Mouse (Mus musculus) R1 (cell line): Measurements from ENCODE around the gene Msi2.
A peak's percentile ranks its signal among the peaks of the same experiment; 100 is the strongest.

Experiments used
- DNase-seq: peaks from one replicate; pipeline ENCODE4 v3.0.0-alpha.2; 2018; ENCODE audit warnings: low read depth, low spot score

Gene Msi2

DNA sequence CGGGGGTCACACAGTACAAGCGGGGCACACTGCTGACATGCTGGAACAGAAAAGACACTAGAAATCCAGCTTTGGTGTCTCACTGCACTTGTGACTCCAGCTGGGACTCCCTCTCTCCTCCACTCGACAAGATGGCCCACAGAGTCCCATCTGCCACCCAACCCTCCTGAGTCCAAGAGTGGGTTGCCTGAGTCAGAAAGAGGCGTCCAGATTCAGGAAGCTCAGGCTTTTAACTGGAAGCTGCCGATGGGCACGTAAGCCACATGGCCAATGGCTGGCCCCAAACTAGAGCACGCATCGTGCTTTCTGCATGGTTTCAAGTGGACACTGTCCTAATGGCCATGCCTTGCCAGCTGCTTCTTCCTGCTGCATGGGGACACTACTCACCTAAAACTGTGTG is 126.2 kb downstream of the Msi2 start:
- no peak for DNase-seq

DNA sequence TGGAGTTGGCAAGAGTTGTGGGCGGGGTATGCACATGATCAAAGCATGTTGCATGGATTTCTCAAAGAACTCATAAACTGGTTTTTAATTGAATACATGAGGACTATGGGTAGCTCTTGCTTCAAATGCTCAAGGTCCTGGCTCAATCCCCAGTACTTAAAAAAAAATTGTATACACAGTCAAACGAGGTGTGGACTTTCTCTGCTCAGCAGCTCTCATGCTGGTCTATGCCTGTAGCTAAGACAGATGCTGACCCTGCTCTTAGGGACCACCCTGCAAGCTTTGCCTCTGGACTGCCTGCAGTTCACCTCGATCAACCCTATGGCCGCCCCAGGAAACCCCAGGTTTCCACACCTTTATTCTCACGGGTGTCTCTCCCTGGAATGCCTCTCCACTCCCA is 127.7 kb downstream of the Msi2 start:
- peak; percentile 46 for DNase-seq

DNA sequence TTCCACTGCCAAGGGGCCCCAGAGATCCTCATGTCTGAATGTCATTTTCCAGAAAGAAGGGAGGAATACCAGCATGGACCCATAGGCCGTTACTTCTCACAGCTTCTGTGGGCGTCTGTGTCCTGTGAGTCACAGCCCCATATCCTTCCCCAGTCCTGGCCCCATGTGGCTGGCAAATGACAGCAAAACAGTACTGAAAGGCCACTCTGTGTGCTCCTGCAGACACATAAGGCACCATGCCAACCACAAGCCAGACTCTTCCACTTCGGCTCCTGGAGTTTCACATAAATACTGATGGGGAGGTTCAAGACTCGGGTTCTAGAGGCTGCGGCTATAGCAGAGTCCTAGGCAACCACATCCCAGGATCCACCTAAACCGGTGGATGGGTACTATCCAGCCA is 128.7 kb downstream of the Msi2 start:
- DNase-seq = no peak

DNA sequence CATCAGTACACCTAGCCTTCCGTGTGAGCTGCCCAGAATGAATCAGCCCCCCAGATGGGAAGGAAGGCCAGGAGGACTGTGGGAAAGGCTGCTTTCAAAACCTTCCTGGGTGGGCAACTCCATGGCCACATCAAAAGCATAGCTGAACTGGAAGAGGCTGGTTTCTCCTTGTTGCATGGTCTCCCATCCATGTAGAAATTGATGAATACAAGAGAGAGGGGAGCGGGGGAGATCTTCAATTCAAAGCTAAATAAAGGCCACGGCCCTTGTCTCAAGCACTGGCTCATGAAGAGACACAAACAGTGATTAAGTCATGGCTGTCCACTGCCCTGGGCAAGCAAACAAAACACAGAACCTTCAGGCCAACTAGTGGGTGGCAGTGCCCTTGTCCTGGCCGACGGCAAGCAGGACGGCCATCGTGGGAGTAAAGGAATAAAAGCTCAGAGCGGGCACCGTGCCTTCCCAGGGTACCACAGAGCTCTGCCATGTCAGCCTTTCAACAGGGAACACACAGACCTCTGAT is 129.6 kb downstream of the Msi2 start:
- DNase-seq = no peak

DNA sequence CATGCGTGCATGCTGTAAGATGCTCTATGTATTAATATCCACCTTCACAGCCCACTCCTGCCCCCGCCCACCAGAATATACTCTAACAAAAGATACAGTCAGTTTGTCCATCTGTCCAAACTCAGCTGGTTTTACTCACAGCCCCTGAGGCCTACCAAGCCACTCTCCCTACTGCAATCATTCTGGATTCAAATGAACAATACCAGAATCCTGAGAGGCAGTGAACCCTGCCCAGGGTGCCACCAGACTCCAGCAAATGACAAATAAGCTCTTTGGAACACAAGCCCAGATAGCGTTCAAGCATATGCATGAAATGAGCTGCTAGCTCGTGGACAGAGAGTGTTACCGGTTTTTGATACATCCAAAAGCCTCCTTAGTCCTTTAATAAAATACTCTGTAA is 130.6 kb downstream of the Msi2 start:
- DNase-seq = no peak

DNA sequence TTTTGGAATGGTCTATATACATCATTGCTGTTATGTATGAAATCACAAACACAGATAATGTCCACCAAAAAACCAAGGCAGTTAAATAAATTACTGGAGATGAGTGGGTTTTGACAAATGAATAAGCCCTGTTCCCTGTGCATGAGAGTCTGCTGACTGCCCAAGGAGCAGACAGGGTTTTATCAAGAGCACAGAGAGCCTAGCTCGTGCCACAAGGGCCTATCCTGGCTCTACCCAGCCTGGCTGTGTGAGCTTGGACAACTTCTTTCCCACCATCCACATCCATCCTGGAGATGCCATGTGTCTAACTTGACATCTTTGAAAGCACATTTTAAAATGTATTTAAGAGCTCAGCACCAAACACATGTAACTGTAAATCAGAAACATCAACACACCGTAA is 132.4 kb downstream of the Msi2 start:
- no peak for DNase-seq

DNA sequence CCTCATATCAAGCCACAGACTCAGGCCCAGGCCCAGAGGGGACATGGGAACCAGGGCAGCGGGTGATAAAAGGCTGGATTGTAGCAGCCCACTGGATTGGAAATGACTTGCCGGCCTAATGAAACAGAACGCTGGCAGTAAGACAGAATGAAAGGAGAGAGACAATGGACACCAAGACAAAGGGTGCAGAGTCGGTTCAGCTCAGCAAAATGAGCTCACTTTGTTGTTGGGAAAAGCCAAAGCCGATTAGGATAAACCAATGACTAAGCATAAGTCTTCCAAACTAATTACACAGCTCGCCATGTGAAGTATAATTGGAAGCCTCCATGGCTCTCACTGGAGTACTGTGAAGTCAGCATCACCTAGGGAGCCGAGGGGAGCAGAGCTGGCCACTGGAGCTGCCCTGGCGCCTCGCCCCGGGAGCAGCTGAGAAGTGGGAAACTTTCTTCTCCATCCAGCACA is 133.1 kb downstream of the Msi2 start:
- DNase-seq = no peak

DNA sequence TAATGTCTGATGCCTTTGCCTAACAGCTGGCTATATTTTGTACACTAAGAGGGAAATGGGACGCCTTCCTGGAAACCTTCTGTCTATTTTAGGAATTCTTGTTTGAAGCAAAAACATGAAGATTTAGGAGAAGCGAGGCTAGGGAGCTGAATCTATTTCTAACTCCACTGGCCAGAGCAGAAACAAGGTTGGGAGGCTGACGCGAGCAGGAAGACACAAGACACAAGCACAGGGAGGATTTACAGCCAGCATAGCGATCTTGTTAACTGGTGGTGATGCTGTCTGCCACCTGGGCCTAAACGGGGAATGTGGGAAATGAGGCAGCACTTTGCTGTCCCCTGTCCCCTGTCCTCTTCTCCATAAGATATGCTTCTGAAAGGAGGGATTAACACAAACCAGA is 134.4 kb downstream of the Msi2 start:
- DNase-seq = no peak

DNA sequence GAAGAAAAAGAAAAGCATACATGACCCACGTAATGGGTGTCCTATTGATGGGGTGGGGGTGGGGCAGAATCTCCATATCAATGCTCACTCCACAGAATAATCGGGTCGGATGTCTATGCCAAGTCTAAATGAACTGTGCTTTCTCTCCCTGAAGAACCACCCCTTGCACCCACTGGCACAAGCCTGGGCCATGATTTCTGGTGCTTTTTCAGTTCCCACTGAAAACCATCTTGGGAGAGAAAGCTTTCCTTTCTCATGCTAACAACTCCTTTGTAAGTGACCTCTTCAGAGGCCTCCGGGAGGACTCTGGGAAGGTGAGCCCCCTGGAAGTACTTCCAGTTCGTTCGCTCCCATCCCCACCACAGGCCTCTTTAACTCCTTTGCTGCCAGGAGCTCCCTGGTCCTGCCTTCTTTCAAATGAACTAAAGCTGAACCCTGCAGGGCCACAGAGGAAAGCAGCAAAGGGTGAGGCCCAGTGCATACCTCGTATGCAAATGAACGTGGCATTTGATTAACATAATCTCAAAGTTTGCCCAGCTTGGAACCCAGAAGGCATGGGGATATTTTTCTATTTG is 135.0 kb downstream of the Msi2 start:
- peak; percentile 94 for DNase-seq

DNA sequence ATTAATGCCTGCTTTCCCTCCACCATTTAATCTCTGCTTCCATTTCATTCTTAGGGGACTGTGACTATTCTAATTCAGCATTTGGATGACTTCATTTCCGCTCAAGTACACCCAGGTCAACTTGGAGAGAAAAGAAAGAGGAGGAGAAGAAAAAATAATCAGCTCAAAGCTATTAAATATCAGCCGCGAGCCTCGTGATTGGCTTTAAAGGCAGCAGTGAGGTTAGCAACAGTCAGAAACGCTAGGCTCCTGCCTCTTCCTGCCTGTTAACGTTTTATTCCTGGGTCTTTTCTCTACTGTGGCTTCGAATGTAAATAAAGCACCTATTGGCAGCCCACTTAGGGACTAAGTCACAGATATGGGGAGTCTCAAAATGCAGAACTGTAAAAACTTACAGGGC is 135.5 kb downstream of the Msi2 start:
- no peak for DNase-seq

DNA sequence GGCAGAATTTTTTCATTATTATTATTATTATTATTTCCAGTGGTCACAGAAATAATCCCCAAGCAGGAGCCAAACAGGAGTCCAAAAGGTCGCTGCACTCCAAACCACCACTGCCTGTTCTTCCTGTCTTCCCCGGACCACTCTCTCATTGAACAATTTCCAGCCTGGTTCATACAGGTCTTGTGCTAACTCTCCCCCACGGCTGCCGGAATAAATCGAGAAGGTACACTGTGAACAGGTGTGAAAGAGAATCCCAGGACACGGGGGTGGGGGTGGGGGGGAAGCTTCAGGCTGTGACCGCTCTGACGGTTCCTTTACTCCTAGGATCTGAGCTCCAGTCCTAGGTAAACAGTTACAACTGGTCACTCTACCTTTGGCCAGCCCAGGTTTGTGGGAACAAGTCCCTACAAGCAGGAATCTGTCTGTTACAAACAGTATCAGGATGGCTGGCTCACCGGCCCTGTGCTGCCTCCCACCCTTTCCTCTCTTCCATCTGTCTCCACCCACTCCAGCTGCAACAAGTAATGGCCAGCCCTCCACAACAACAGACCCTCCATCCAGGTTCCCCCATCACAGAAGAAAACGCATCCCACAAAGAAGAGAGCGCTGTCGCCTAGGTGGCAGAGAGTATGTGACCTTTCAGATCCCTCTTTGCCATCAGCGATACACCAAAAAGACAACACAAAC is 136.1 kb downstream of the Msi2 start:
- DNase-seq = peak; percentile 60

DNA sequence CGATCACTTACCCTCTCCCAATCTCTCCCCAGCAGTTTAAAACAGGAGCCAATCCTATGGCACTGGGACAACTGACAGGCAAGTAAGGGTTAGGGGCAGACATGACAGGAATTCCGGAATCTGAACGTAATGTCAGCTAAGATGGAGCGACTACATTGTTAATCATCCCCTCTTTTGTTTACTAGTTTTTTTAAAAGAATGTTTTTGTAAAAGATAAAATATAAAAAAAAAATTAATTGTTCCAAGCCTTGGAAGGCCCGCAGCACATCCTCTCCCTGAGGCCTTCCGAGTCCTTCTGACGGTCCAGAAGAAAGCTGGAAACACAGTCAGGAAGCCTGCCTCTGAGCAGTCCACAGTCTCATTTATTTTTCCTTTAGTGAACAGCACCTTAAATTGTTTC is 136.9 kb downstream of the Msi2 start:
- DNase-seq = no peak

DNA sequence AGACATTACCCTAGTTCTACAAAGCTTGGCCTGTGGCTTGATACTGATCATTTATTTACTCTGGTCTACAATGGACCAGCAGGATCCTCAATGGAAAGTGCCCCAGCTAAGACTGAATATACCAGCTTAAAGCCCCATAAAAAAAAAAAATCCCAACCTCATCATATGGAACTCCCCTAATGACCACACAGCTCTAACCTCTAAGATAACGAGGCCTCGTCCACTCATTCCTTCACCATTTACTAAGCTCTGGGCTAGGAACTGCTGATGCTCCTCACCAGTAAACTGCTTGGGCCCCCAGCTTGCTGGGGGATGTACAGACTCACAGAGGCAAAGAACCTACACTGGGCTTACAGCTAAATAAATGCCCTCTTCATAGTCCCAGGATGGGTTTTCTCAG is 139.6 kb downstream of the Msi2 start:
- no peak for DNase-seq

DNA sequence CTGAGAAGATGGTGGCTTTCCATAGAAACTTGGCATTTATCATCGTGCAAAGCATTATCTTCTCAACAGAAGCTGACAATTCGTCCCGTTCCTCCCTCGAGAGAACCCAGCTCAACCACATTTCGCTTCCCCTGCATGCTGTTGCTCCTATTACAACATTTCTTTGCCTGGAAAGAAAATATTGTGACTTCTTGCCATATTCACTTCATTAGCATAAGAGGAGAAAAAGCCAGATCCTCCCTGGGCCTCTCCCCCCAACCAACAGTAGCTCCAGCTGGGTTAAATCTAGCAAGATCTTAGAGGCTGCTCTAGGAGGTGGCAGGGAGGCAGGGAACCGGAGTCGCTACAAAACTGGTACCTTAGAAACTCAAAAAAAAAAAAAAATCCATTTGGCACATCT is 141.2 kb downstream of the Msi2 start:
- DNase-seq = no peak

DNA sequence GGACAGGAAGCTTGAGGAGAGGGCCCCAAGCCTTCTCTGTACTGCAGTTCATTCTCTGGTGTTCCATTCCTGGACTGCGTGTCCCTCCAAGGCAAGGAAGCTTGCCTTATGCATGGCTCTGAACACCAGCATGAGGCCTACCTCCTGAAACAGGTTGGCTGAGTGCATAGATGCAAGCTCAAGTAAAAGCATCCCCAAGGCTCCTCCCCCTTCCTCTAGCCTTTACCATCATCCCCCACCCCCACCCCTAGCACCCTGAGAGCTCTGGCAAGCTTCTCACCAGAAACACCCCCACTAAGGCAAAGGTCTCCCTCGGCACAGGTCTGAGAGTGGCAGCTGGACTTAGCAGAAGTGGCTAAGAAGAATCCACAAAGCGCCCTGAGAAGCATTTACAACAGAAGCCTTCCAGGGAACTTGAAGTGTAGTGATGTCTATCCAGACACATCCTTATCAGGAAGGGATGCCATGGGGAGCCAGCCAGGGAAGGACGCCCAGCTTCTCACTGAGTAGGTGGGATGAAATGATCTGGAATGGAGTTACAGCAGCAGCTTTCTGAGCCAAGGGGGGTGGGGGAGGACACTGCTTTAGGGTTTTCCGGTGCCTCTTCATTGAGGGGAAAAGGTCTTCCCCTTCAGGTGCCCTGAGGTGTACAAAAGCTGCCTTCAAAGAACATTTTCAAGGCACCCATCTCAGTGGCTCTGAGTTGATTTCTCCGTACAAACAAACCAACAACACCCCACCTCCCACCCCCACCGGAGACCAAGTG is 141.9 kb downstream of the Msi2 start:
- no peak for DNase-seq

DNA sequence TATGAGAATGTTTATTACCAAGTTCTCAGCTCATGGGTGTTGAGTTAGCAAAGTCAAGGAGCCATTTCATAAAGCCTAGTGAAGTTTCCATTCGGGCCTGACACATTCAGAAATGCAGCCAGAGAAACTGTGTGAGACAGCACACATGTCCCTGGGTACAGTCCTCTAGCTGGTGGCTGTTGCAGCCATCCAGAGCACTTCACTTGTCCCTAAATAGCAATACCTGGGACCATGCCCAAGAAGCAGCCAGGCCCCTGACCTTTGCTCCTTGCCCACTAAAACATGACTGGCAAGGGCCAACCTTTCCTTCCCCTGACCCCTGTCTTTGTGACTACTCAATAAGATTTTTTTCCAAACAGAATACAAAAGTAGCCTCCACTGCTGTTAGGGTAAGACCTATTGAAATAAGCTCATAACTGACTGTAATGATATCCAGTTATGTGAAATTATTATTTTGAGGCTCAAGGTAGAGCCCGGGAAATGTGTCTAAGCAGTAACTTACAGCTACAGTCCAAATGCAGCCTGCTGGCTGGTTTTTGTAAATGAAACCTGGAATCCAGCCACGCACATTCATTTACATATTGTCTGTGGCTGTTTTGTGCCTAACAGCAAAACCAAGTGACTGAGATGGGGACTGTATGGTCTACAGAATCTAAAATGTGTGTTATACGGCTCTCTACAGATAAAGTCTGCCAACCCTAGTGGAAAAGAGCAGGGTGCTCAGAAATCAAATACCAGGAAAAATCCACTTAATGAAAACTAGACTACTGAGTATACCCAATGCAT is 143.5 kb downstream of the Msi2 start:
- no peak for DNase-seq

DNA sequence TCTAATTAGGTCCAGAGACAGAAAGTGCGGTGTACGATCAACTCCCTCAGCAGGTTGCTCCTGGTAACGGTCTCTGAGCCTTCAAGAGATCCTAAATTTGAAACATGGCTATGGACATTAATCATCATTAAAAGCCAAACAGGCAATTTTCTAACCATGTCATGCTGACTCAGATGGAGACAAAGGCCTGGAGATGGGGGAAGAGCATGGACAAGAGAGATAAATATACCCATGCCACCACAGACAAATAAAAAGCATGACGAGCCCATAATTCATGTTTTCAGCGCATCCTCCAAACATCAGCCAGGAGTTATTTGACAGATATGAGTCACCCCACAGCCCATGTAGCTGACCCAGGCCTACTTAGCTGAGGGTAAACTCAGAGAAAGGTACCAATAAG is 145.3 kb downstream of the Msi2 start:
- DNase-seq = no peak

DNA sequence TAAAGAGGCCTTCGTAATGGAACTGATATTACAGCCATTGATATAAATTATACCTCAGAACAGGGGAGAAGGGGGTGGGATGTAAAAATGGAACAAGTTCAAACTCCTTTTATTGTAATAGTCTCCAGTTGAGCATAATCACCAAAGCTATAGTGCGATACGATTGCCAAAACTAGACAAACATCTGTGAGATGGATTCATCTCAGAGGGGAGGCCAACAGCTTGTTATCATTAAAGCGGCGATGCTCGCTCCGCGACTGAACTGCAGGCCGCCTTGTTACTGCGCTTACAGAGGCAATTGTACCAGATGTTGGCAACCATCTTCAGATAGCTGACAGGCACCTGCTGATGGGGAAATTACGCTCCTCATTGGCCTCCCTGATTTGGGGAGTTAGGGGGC is 145.9 kb downstream of the Msi2 start:
- no peak for DNase-seq

DNA sequence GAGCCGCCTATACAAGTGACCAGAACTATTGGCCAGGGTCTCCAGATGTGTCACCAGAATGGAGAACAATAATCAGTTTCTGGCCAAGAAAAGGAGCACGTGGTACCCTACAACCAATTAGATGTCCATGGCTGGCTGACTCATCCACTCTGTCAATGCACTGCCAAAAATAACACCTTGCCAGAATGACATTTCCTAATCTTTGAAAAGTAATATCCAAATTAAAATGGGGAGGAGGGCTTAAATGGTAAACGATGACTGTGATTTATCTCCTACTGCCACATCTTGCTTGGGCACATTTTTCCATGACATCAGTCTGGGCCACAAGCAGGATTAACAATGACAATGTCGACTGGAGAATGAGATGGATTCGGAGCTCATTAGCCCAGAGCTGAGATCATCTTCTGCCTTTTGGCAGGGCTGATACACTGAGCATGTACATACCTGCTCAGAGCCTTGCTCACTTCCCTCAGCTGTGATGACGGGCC is 147.6 kb downstream of the Msi2 start:
- DNase-seq = no peak

DNA sequence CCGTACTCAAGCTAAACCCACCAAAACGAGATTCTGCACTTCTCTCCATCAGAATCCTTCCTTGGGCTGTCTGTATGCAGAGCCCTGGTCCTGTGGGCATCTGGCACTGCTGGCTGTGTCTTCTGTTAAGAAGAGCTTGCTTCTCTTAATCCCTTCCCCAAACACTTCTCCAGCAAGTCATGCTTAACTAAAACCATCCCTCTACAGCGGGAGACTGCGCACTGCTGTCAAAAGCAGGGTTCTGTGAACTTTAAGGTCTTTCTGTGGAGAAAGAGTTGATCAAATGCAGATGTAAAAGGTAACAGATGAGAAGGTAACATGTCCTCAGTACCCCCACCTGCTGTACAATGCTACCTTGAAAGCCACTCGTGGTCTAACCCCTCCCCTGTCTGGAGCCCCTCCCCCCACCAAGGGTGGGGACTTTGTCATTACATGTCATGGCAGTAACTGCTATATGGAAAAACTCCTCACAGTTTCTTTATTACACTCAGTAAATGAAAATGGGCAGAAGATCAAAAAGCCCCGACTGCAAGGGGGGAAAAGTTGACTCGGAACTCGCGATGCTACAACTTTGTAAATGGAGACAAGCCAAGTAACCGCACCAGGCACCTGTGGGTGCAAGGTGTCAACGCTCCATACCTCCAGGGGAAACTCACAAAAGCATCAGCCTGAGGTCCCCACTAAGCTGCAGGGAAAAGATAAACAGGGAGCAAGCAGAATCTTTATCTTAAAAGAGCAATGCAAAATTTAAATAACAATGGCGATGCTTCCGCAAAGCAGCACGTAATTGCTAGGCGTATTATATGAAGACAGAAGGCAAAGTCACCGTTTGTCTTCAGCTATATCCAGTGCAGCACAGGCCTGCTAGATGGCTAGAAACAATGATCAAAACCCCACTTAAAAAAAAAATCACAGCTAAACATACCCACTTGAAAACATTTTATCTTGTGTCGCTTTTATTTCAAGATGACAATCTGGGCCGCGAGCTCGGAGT is 151.4 kb downstream of the Msi2 start:
- DNase-seq = peak; percentile 68

DNA sequence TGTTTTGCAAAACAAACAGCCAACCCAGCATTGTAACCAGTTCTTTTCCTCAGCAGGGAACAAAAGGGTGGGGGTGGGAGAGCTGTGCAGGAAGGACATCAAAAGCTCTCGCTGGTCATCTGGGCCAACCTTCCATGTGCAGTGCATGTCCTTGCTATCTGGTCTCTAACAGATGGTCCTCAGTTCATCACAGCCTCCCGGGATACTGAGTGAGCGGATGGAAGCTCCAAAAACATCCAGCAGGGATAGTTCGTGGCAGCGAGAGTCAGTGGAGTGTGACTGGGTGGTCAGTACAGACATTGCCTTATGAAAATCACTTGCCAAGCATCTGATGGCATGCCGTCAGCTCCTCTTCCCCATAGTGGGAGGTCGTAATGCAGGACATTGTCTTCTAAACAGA is 153.5 kb downstream of the Msi2 start:
- DNase-seq = no peak
